Mouse (Mus musculus): Measurements from ENCODE around the gene Gm10642.

The Gm10642 gene

DNA sequence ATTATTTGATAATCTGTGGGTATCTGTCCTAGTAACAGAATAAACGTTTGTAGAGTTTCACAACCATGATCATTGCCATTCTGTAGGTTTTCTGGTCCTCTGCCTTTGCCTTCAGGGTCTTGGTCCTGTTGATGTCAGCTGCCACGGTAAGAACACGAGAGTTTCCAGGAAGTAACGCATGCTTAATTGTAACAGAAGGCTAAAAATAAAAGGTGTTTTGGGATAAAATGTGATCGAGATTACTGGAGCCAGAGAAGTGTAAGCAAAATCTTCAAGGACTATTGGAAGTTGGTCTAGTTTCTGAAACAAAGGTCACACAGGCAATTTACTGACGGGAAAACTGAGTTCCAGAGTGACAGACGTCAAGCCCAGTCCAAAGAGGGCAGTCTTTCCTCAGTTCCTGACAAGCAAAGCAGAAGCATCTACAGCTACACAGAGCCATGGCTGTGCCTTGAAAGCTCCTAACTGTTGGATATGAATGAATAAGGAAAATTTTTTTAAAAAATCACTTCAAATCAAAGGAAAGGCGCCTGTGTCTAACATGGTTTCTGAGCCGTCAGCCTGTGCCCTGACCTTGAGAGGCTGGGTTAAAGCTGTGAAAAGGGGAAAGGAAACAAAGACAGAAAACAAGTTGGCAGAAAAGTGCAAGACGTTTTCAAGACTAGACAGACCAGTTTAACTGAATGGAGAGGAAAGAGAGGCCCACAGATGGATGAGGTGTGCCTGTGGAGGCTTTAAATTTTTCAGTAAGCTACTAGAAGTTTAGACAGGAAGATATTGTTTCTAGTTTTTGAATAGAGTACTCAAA lies 15.9 kb downstream of the Gm10642 start:
- peak in 1 of 2 experiments; percentile 17 for DNase-seq (ENCODE audit: low spot score in 2 of 2)

DNA sequence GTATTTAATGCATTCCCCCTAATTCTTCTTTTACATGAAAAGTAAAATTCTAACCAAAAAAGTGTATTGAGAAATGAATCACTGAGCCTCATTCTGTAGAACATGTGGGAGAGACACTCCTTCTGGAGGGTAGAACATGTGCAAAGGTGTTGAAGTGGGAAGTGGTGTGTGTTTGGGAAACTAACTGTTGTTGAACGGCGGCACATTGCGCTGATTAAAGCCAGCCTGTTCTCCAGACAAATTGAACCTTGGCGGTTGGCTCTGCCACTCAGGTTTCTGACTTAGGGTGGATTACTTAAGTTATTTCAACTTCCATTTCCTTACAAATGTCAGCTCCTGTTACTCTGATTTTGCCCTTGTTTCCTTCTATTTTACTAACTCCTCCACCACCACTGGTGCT lies 17.6 kb downstream of the Gm10642 start:
- no peak for DNase-seq (ENCODE audit: low spot score in 2 of 2)

DNA sequence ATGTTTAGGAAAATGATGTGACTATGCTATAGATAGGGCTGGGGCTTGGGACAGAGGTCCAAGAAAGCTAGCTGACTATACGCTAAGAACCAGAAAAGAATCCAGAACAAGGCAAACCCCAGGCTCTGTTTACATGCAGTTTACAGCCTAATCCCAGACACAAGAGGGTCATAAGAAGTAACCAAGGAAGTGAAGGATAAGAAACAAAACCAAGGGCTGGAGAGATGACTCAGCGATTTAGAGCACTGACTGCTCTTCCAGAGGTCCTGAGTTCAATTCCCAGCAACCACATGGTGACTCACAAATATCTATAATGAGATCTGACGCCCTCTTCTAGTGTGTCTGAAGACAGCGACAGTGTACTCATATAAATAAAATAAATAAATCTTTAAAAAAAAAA lies 19.1 kb downstream of the Gm10642 start:
- no peak for DNase-seq (ENCODE audit: low spot score in 2 of 2)

DNA sequence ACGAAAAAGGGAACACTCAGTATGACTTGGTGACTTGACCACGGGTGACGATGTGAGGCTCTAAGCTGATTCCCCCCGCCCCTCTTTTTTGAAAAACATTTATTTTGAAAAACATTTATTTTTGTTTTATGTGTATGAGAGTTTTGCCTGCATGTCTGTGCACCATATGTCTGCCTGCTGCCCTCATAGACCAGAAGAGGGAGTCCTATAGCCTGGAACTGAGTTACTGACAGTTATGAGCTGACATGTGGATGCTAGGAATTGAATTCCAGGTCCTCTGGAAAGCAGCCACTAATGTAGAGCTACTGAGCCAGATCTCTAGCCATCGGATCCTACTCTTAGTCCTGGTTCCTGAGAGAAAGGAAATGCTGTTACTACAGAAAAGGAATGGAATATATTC lies 19.9 kb downstream of the Gm10642 start:
- no peak for DNase-seq (ENCODE audit: low spot score in 2 of 2)

DNA sequence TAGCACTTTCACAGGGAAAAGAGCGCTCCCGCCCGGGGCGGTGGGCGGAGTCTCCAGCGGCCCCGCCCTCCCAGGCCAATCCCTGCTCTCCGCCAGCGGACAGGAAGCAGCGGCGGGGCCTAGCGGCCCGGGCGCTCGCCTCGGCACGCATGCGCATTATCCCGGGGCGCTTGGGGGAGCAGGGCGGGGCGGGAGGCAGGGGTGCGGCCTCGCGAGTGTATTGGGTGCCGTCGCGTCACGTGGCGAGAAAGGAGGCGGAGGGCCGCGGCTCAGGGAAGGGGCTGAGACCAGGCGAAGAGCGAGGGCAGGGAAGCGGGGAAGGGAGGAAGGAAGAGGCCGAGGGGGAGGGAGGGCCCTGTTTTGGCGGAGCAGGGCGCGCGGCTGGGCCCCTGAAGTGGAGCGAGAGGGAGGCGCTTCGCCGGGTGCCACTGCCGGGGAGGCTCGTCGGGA lies 22.7 kb downstream of the Gm10642 start, which contains the start of gene Adam10:
Adam10 (plus strand) TSS at position 316 of the 450 bp plus-strand sequence.
- peak; percentile 96 to 99 for DNase-seq (ENCODE audit: low spot score in 2 of 2)

DNA sequence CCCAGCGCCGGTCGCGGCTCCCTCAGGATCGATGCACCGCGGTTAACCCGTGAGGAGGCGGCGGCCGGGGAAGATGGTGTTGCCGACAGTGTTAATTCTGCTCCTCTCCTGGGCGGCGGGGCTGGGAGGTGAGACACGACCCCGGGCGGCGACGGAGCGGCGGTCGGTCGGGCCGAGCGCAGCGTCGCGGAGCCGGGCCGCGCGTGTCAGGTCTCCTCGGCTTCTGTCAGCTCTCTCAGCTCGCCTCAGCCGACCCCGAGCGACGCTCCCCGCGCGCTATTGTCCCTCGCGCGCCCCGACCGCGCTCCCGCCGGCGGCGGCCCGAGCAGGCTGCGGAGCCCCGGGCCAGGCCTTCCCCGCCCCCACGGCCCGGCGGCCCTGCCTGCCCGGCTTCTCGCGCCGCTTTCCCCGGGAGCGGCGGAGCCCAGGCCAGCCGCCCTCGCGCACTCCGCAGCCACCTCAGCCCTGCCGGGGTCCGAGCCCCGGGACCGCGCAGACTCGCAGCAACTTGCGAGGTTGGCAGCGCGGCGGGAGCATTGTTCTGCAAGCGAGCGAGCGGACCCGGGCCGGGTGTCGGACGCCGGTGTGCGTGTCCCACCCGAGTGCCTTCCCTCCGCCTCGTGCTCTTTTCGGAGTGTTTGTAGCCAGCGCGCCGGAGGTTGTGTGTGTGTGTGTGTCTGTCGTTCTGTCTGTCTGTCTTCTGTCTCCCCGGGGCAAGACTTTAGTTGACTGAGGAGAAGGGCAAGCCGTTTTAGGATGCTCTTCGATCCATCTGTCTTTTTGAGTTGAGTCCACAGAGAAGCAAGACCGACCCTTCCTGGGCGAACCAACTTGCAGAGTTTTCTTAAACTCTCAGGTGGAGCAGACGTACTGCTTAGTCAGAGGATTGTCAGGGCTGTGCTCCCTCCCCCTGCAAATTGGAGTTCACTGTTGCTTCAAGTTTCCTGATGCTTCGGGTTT lies 23.4 kb downstream of the Gm10642 start:
- peak; percentile 30 to 38 for DNase-seq (ENCODE audit: low spot score in 2 of 2)

DNA sequence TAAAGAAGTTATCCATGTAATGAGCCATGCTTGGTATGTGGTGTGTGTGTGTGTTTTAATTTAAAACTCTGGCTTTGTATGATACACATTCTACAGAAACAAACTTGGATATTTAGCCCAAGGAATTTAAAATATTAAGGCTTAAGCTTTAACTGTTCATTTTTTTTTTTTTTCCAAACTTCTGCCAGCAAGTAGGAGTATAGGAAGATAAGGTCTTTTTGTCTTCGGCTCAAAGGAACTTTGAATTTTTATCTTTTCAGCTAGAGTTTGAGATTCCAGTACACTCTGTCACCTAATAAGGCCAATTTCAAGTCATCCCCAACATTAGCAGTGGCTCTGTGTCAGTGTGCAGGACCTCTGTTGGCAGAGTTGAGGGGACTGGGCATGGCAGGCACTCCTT lies 26.2 kb downstream of the Gm10642 start:
- DNase-seq (ENCODE audit: low spot score in 2 of 2) = no peak

DNA sequence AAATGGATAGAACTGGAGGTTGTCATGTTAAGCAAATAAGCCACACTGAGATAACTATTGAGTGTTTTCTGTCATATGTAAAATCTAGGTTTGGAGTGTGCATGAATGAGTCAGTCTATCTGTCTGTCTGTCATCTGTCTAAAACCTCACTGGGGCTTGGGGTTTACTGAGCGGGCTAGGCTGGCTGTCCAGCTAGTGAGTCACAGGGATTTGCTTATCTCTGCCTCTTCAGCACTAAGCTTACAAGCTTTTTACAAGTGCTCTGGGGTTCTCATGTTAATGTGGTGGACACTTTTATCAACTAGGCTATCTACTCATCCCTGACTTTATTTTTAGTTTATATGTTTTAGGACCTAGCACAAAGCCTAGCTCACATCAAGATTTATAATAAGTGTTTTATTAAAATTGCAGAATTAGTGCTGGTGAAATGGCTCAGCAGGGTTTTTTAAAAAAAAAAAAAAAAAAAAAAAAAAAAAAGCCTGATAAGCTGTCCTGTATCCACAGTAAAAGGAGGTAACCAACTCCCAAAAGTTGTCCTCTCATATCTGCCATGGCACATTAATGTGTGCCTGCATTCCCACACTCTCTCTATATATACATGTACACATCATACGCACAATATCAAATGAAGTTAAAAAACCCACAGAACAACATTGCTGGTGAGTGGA lies 32.4 kb downstream of the Gm10642 start:
- no peak for DNase-seq (ENCODE audit: low spot score in 2 of 2)

DNA sequence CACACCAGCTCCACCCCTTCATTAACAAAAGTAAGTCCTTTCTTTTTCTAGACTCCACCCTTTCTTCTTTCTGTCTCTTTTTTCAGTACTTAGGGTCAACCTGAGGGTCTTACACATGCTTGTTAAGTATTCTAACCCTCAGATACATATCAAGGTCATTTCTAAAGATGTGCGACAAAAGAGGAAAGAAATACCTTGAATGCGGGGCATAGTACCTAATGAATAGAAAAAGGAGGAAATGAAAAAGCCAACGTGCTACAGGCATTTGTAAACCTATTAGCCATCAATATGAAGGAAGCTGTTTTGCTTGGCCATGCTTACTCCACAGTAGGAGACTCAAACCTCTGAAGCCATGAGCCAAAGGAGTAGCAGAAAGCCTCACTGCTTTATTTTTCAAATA lies 33.9 kb downstream of the Gm10642 start:
- no peak for DNase-seq (ENCODE audit: low spot score in 2 of 2)

DNA sequence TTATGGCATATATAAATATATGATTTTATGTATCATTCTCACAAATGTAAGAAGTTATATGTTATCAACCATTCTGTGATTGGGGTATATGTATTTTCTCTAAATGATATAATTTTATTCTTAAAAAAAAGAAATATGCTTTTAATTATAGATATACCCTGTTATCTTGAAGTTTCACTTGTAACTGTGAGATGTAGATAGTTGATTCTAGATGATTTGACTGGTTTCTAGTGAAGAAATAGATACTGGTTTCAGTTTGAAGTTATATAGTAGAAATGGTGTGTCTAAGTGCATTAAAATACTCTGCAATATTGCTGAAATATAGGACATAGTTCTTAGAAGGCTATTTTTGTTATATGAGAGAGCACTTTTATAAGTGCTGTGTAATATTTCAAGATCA lies 34.5 kb downstream of the Gm10642 start:
- DNase-seq (ENCODE audit: low spot score in 2 of 2) = no peak

DNA sequence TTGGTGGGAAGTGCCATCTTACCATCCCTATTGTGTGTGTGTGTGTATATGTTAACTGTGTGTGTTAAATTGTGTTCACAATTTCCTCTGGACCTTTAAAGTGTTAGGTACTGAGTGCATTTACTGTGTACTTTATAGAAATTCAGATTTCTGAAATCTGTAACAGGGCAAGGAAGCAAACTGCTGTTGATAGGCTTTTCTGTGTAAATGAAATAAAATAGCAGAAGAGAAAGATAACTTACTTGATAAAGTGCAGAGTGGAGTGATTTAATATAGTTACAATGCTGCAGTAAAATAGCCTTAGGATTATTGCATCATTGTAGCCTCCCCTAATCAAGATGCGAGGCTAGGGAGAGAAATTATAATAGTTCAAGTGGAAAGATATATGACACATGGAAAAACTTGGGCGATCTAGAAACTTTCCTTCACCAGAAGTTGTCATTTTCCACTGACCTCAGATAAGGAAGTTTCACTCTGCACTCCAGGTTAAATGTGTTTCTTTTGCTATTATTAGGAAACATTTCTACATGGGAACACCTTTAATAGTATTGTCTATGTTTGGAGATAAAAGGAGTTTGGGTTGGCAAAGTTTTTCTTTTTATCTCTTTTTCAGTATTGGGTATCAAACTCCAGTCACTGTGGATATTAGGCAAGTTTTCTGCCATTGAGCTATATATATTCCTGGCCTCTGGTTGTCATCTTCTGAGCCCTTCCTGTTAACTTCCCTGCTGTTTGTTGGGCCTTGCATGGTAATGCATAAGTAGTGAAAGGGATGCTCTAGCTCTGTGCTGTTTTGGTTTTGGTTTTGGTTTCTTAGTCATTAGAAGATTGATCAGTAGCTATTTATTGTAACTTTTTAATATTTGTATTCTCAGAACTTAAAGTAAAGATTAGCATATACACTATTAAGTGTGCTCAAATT lies 36.0 kb downstream of the Gm10642 start:
- no peak for DNase-seq (ENCODE audit: low spot score in 2 of 2)

DNA sequence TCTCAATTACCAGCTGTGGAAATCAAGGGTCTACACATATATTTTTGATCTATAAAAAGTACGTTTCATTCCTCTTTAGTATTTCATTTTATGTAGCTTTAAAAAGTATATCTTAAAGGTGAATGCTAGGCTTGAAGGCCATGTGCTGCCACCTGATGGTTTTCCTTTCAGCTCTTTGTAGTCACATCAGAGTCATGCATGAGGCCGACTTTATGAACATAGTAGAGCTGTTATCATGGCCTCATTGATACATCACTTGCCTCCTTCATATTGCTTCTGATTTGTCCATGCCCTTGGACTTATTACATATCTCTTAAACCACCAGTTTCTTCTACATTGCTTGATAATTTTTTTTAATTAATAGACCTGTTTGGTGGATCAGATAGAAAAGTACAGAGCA lies 39.7 kb downstream of the Gm10642 start:
- DNase-seq (ENCODE audit: low spot score in 2 of 2) = no peak

DNA sequence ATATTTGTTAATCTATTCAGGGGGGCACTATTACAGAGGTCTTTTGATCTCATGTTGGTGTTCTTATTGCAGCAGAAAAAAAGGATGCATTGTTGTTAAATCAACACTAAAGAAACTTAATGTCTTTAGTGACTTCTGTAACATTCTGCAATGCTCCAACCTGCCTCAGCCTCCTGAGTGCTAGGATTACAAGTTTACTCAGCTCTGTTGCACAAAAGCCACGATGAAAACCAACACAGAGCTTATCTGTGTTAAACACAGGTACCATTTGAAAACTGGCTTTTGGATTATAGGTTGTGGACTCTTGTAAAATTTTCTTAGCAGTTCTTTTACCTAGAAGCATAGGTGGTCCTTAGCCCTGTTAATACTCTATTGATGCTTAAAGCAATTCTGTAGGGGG lies 42.0 kb downstream of the Gm10642 start:
- no peak for DNase-seq (ENCODE audit: low spot score in 2 of 2)

DNA sequence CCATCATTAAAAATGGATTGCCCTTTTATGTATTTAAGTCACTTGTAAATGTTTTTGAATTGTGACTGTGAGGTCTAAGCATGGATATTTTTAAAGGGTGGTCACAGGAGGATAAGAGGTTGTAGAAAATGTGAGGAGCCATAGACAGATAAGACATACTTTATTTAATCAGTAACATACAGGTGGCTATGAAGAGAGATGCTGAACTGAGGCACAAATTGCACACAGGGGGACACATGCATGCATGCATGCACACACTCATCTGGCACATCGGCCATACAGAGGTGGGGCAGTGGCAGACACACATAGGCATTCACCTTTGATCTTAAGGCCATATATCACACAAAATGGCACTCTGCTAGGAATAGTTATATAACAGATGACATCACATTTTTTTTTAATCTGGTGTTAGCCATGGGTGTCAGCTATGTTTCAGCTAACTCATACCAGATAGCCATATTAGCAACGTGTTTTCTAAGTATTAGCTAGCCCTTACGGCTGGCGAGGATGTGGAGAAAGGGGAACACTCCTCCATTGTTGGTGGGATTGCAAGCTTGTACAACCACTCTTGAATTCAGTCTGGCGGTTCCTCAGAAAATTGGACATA lies 47.6 kb downstream of the Gm10642 start:
- no peak for DNase-seq (ENCODE audit: low spot score in 2 of 2)

DNA sequence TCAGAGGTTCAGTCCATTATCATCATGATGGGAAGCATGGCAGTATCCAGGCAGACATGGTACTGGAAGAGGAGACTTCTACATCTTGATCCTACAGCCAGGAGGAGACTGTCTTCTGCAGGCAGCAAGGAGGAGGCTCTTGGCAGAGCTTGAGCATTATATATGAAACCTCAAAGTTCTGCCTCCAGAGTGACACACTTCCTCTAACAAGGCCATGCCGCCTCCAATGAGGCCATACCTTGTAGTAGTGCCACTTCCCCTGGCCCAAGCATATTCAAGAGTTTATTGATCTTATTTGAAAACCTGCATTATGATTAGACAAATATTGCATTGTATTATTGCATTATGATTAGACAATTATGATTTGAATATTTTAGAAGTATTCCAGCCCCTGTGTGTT lies 50.4 kb downstream of the Gm10642 start:
- no peak for DNase-seq (ENCODE audit: low spot score in 2 of 2)
